Mouse (Mus musculus): Measurements from ENCODE around the gene Nr6a1.

The Nr6a1 gene

GRCm38 (mm10) chr2:38874544-38875108 lies 52.9 kb downstream of the Nr6a1 start:
- DNase-seq (ENCODE audit: low spot score in 2 of 2): no peak

GRCm38 (mm10) chr2:38872730-38873129 lies 54.8 kb downstream of the Nr6a1 start:
- no peak for DNase-seq (ENCODE audit: low spot score in 2 of 2)

- no peak for DNase-seq (ENCODE audit: low spot score in 2 of 2)
These were observed 60.8 kb downstream of the Nr6a1 start for GRCm38 (mm10) chr2:38866711-38867110.

- DNase-seq (ENCODE audit: low spot score in 2 of 2): peak; percentile 1 to 16
These were observed 63.5 kb downstream of the Nr6a1 start for GRCm38 (mm10) chr2:38864011-38864410.

- DNase-seq (ENCODE audit: low spot score in 2 of 2): no peak
These were observed 75.7 kb downstream of the Nr6a1 start for GRCm38 (mm10) chr2:38851797-38852196.

GRCm38 (mm10) chr2:38846319-38846718 lies 81.2 kb downstream of the Nr6a1 start:
- DNase-seq (ENCODE audit: low spot score in 2 of 2): no peak

GRCm38 (mm10) chr2:38835489-38835888 lies 92.0 kb downstream of the Nr6a1 start:
- DNase-seq (ENCODE audit: low spot score in 2 of 2): no peak

- DNase-seq (ENCODE audit: low spot score in 2 of 2): no peak
These were observed 95.5 kb downstream of the Nr6a1 start for GRCm38 (mm10) chr2:38831976-38832375.

GRCm38 (mm10) chr2:38829521-38829920 lies 98.0 kb downstream of the Nr6a1 start:
- no peak for DNase-seq (ENCODE audit: low spot score in 2 of 2)

GRCm38 (mm10) chr2:38827801-38828306 lies 99.6 kb downstream of the Nr6a1 start:
- DNase-seq (ENCODE audit: low spot score in 2 of 2): no peak

GRCm38 (mm10) chr2:38826189-38826588 lies 101.3 kb downstream of the Nr6a1 start:
- DNase-seq (ENCODE audit: low spot score in 2 of 2): peak; percentile 32 to 40

GRCm38 (mm10) chr2:38824791-38825768 lies 102.4 kb downstream of the Nr6a1 start:
- peak in 1 of 2 experiments; percentile 8 for DNase-seq (ENCODE audit: low spot score in 2 of 2)

GRCm38 (mm10) chr2:38823912-38824583 lies 103.4 kb downstream of the Nr6a1 start:
- DNase-seq (ENCODE audit: low spot score in 2 of 2): peak; percentile 24 to 27

GRCm38 (mm10) chr2:38823406-38823805 lies 104.1 kb downstream of the Nr6a1 start:
- no peak for DNase-seq (ENCODE audit: low spot score in 2 of 2)

GRCm38 (mm10) chr2:38822995-38823394 lies 104.5 kb downstream of the Nr6a1 start:
- DNase-seq (ENCODE audit: low spot score in 2 of 2): peak; percentile 49 to 54

GRCm38 (mm10) chr2:38817487-38817886 lies 110.0 kb downstream of the Nr6a1 start:
- no peak for DNase-seq (ENCODE audit: low spot score in 2 of 2)

GRCm38 (mm10) chr2:38797087-38797624 lies 130.3 kb downstream of the Nr6a1 start:
- DNase-seq (ENCODE audit: low spot score in 2 of 2): peak; percentile 57 to 59

GRCm38 (mm10) chr2:38787338-38787737 lies 140.2 kb downstream of the Nr6a1 start:
- DNase-seq (ENCODE audit: low spot score in 2 of 2): no peak

GRCm38 (mm10) chr2:38786216-38786960 lies 141.1 kb downstream of the Nr6a1 start:
- DNase-seq (ENCODE audit: low spot score in 2 of 2): no peak

- DNase-seq (ENCODE audit: low spot score in 2 of 2): no peak
These were observed 142.4 kb downstream of the Nr6a1 start for GRCm38 (mm10) chr2:38785113-38785512.

GRCm38 (mm10) chr2:38784396-38784795 lies 143.1 kb downstream of the Nr6a1 start:
- no peak for DNase-seq (ENCODE audit: low spot score in 2 of 2)
